Mouse (Mus musculus): ENCODE data around the gene Brsk1. TPM values are rescaled to one million over a fixed set of nuclear protein-coding genes. Genes with fewer than 3 reads are reported as not detected.

Gene Brsk1
- total RNA-seq, 2 experiments from 2014 or later = 7.5 to 11.8 TPM

DNA sequence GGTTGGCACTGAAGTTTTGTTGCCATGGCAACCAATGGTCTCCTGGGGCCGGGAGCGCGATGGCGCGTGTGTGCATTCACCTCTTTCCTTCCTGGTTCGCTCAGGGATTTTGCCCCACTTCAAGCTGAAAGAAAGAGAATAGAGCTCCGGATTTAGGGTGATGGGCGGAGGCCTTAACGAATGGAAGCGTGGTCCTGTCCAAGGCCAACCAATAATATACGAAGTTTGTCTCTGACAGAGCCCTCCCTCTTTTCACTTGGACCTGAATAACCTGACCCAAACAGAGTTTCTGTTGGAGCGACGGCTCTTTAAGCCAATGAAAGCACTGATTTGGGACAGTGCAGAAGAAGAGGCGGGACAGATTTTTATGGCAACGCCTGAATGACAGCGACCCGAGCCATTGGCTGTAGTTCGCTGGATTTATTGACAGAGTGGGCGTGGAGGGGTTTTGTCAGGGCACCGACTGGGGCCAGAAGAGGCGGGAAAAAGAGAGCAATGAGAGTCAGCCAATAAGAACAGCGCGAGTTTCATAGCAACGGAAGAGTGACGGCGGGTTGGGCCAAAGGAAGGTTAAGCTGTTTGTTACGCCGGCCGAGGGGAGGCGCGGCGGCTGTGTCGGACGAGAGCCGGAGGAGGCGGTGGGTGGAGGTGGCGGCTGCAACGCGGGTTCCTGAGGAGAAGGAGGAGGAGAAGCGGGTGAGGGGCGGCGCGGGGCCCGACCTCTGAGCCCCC, 49.3 kb downstream of the Brsk1 start, which contains the start of gene Kmt5c:
Kmt5c (plus strand) TSS at position 572 of the 732 bp plus-strand sequence.
- DNase-seq = peak; percentile 96

DNA sequence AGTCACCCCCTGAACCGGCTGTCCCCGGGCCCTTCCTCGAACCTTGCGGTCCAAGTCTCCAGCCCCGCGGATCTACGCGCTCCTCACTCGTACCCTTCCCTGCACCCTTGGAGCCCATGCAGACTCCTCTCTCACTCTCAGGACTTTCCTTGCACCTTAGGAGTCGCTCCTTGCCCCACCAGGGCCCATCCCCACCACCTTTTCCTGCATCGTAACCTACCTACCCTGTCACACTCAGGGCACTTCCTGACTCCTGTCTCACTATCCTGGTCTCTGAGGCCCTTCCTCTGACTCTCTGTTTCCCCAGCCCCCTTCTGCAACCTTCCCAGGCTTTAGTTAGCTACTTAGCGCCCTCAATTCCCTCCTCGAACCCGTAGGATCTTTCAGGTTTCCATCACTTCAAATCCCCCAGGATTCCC, 49.9 kb downstream of the Brsk1 start:
- DNase-seq = no peak

- DNase-seq = peak; percentile 84
These were observed 50.7 kb downstream of the Brsk1 start for GRCm38 (mm10) chr7:4741151-4741550.

- no peak for DNase-seq
These were observed 51.5 kb downstream of the Brsk1 start for GRCm38 (mm10) chr7:4741672-4742481.

GRCm38 (mm10) chr7:4742482-4742819, 52.0 kb downstream of the Brsk1 start:
- no peak for DNase-seq

DNA sequence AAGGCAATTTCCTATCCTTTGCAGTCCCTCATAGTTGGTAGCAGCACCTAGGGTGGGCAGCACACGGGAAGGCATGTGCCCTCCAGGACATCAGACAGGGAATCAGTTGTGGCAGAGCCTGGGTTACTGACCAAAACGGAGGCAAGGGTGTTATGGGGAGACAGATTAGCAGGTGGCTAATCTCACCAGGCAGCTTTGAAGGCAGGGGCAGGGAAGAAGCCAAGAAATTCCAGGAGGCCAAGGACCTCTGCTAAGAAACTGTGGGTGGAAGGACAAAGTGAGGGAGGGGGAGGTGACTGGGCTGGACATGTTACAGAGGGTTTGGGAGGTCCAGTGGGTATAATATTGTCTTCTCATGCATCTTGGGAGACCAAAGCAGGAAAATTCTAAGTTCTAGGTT, 53.0 kb downstream of the Brsk1 start:
- no peak for DNase-seq

GRCm38 (mm10) chr7:4744886-4745285, 54.5 kb downstream of the Brsk1 start:
- DNase-seq = no peak

DNA sequence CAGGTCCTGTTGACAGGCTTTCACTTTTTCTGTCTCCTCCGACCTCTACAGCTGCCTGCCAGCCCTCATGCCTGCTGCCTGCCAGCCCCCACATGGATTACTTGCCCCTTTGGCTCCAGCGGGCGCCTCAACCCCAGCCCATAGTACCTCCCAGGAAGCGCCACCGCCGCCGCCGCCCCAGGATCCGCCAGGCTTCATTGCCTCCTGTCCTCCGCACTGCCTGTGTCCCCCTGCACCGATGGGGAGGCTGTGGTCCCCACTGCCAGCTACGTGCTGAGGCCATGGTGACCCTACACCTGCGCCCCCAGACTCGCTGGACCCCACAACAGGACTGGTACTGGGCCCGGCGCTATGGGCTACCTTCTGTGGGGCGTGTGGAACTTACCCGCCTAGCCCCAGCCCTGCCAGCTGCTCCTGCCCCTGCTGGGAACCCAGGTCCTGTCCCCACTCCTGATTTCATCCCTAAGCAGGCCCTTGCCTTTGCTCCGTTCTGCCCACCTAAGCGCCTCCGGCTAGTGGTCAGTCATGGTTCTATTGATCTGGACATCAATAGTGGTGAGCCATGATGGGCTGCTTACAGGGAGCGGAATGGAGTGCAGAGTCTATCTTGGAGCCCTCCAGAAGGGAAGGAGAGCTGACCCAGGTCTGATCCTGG, 56.0 kb downstream of the Brsk1 start:
- DNase-seq = no peak

DNA sequence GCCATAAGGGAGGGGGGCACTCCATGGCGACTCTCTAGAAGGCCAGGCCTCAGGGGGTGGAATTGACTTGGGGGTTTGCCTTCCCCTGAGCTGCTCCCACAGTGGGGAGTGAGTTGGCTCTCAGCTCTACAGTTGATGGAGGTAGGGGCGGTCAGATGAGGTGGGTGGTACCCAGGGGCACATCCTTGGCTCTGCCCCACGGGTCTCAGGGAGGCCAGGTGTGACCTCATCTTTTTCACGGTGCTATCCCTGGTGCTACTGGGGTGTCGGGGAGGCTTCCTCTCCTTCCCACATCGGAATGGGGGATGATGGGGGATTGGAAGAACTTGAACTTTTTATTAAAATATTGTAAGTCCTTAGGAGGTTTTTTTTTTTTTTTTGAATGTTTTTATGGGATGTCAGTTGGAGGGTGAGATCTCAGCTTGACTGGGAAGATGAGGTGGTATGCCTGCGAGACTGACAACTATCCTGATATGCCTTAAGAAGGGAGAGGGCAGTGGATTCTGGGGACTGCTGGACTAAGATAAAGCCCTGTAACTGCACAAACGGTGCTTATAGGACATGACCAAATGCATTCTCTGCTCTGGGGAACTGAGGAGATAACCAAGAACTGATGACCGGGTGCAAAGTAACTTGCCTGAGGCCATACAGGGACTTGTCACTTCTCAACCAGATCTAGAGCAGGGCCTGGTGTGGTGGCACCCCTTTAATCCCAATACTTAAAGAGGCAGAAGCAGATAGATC, 56.9 kb downstream of the Brsk1 start:
- no peak for DNase-seq

DNA sequence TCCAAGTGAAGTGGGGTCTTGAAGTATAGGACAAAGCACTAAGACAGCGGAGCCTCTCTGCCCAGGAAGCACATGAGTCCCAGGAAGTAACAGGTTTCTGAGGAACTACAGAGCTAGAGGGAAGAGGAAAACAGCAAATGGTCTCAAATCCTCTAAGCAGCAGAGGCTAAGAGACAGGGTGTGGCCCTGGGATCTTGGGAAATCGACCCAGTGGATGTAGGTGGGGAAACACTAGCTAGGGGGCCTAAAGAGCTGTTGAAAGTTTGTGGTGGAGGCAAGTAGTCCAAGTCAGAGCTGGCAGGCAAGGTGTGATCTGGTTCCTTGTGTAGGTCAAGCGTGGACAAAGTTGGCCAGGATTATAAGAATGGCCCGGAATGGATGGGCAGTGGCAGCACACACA, 57.9 kb downstream of the Brsk1 start:
- no peak for DNase-seq

GRCm38 (mm10) chr7:4749169-4749568, 58.8 kb downstream of the Brsk1 start:
- no peak for DNase-seq

GRCm38 (mm10) chr7:4751971-4752820, 61.8 kb downstream of the Brsk1 start:
- DNase-seq = peak; percentile 80

- DNase-seq = peak; percentile 86
These were observed 62.6 kb downstream of the Brsk1 start, which contains the start of gene Cox6b2 for GRCm38 (mm10) chr7:4752821-4753570. Gene Cox6b2 (minus strand): TSS chr7:4753094.

- DNase-seq = no peak
These were observed 69.3 kb downstream of the Brsk1 start for GRCm38 (mm10) chr7:4759670-4760069.

GRCm38 (mm10) chr7:4764946-4765710, 74.7 kb downstream of the Brsk1 start:
- no peak for DNase-seq

Measured in adrenal gland, postnatal 10 days (tissue).